Comparison of ENCODE assay signal across 22 mouse cellular contexts in genomic region chr6:50175736-50176135, GRCm38 (mm10).
DNase-seq lines count a peak whose midpoint lies in the region; ATAC-seq and TF ChIP-seq lines count a peak whose summit lies in the region.
"Had no signal": no experiment of that assay in that cellular context is flagged by ENCODE, and none has a peak within 500 bp of the region (broad histone marks: within the 10 kb centered on the region; RNA-seq: fewer than 3 reads in every experiment).

No protein-coding gene starts in this region.

- peak; percentile 38 for DNase-seq in kidney, adult 9 months
- DNase-seq in kidney, postnatal 25 days: no peak
- DNase-seq in liver, postnatal 0 days: no peak
- DNase-seq in liver: no peak
- peak; percentile 71 for DNase-seq in fat pad, adult 2 months (ENCODE audit: extremely low read depth, low read depth, low spot score)
- DNase-seq in cerebellum, postnatal 10 days: no peak
- DNase-seq in stomach, postnatal 0 days (ENCODE audit: low spot score): no peak
- DNase-seq: adrenal gland, adult 8-10 months; adrenal gland, postnatal 14 days; adrenal gland, postnatal 36 days; cerebellum, adult 11-12 months; cerebellum, adult 2 months; cerebellum, adult 9-10 months; cerebellum, postnatal 14 days; cerebellum, postnatal 36 days; embryo, embryonic 11 days; forebrain, postnatal 0 days had no signal

- H3K4me1 ChIP-seq in liver, postnatal 0 days (ENCODE audit: insufficient read depth): no peaks in the 10 kb centered on the region
- no peaks in the 10 kb centered on the region for H3K4me1 ChIP-seq in stomach, postnatal 0 days (replicated peaks; ENCODE audit: control insufficient read depth, insufficient read depth)
- H3K4me1 ChIP-seq: embryonic facial prominence, embryonic 13.5 days; embryonic facial prominence, embryonic 15.5 days; forebrain, embryonic 13.5 days; forebrain, embryonic 15.5 days had no signal

- 40% methylated on average over 1 of the region's 1 CpGs for WGBS in liver, postnatal 0 days (ENCODE audit: insufficient replicate concordance)
- 67% methylated on average over 1 of the region's 1 CpGs for WGBS in stomach, postnatal 0 days

- peak; percentile 83 for ATAC-seq in liver, postnatal 0 days
- ATAC-seq in stomach, postnatal 0 days (ENCODE audit: low FRiP score, low TSS enrichment): no peak
- ATAC-seq: forebrain, embryonic 13.5 days; forebrain, embryonic 15.5 days; forebrain, postnatal 0 days had no signal

- H3K4me3 ChIP-seq in liver, postnatal 0 days (ENCODE audit: low read depth, low read length): no peak overlapping the region
- no peak overlapping the region for H3K4me3 ChIP-seq in stomach, postnatal 0 days (ENCODE audit: low read depth, low read length)
- H3K4me3 ChIP-seq: embryonic facial prominence, embryonic 13.5 days; embryonic facial prominence, embryonic 15.5 days; erythroblast, embryonic 14.5 days; forebrain, embryonic 13.5 days; forebrain, embryonic 15.5 days had no signal

- H3K36me3 ChIP-seq in liver, postnatal 0 days (replicated peaks; ENCODE audit: insufficient read depth, low read length): peaks cover 2% of the 10 kb centered on the region; the same call in 1 of the 2 replicates
- H3K36me3 ChIP-seq in stomach, postnatal 0 days (ENCODE audit: control insufficient read depth, insufficient read depth, low read length): no peaks in the 10 kb centered on the region

- H3K4me2 ChIP-seq in liver, postnatal 0 days (ENCODE audit: low read depth, low read length): no peak overlapping the region
- H3K4me2 ChIP-seq in stomach, postnatal 0 days (replicated peaks; ENCODE audit: low read depth): no peak overlapping the region
- H3K4me2 ChIP-seq: embryonic facial prominence, embryonic 13.5 days; embryonic facial prominence, embryonic 15.5 days; forebrain, embryonic 13.5 days; forebrain, embryonic 15.5 days had no signal

- H3K9me3 ChIP-seq in liver, postnatal 0 days (ENCODE audit: low read length): no peaks in the 10 kb centered on the region
- no peaks in the 10 kb centered on the region for H3K9me3 ChIP-seq in stomach, postnatal 0 days (ENCODE audit: control insufficient read depth, low read length)
- H3K9me3 ChIP-seq: embryonic facial prominence, embryonic 15.5 days; forebrain, embryonic 13.5 days; forebrain, embryonic 15.5 days had no signal

- no peak overlapping the region for H3K9ac ChIP-seq in liver, postnatal 0 days (replicated peaks)
- no peak overlapping the region for H3K9ac ChIP-seq in stomach, postnatal 0 days (ENCODE audit: low read length)
- H3K9ac ChIP-seq: embryonic facial prominence, embryonic 13.5 days; embryonic facial prominence, embryonic 15.5 days; forebrain, embryonic 13.5 days; forebrain, embryonic 15.5 days; forebrain, postnatal 0 days had no signal

- peak overlapping the region; percentile 77 for H3K27ac ChIP-seq in liver, postnatal 0 days (ENCODE audit: low read depth)
- no peak overlapping the region for H3K27ac ChIP-seq in stomach, postnatal 0 days (replicated peaks)
- H3K27ac ChIP-seq: embryonic facial prominence, embryonic 13.5 days; embryonic facial prominence, embryonic 15.5 days; forebrain, embryonic 13.5 days; forebrain, embryonic 15.5 days had no signal

- TF ChIP-seq CTCF in liver, postnatal 0 days (IDR thresholded peaks at IDR 0.05; ENCODE audit: low read depth): no peak
- TF ChIP-seq CTCF in stomach, postnatal 0 days (IDR thresholded peaks at IDR 0.05; ENCODE audit: low read depth): no peak

- peak; percentile 30; the same call in 1 of the 2 replicates for TF ChIP-seq EP300 in liver, postnatal 0 days (IDR thresholded peaks at IDR 0.05; ENCODE audit: low read depth)
- no peak for TF ChIP-seq EP300 in stomach, postnatal 0 days (optimal IDR thresholded peaks at IDR 0.05)

- H3K27me3 ChIP-seq in liver, postnatal 0 days (ENCODE audit: insufficient read depth, low read length): no peaks in the 10 kb centered on the region
- no peaks in the 10 kb centered on the region for H3K27me3 ChIP-seq in stomach, postnatal 0 days (ENCODE audit: control insufficient read depth, insufficient read depth, low read length)
- H3K27me3 ChIP-seq: embryonic facial prominence, embryonic 13.5 days; embryonic facial prominence, embryonic 15.5 days; forebrain, embryonic 13.5 days; forebrain, embryonic 15.5 days had no signal

Comparison
In these comparisons a context has a peak if more than half of its experiments do, and no peak if none do; other contexts are left out.
1. DNase-seq: peak in kidney, adult 9 months (single experiment) and fat pad, adult 2 months (single experiment); none in kidney, postnatal 25 days (0 of 2), liver, postnatal 0 days (single experiment), liver (single experiment), cerebellum, postnatal 10 days (0 of 2) and stomach, postnatal 0 days (single experiment).